Mouse (Mus musculus): ENCODE results near the gene Cct5. TPM values are rescaled to one million over a fixed set of nuclear protein-coding genes. Genes with fewer than 3 reads are reported as not detected.

Gene Cct5
- polyA plus RNA-seq, 1 experiment from 2014 or later: 521 TPM

- Histone ChIP-seq H3K4me3 (replicated peaks; ENCODE audit: low read length) (no peak overlapping the region), H3K4me1 (replicated peaks; ENCODE audit: control insufficient read depth, insufficient read depth, low read length) (0 out of 2 replicates have a peak, but pooled peaks cover 4% of the 10 kb centered on the region), H3K36me3 (replicated peaks; ENCODE audit: control insufficient read depth, insufficient read depth) (no peaks in the 10 kb centered on the region), H3K27ac (no peak overlapping the region), H3K9me3 (ENCODE audit: control insufficient read depth, low read length) (no peaks in the 10 kb centered on the region), H3K9ac (no peak overlapping the region), H3K4me2 (replicated peaks) (no peak overlapping the region), H3K27me3 (ENCODE audit: control insufficient read depth, insufficient read depth, low read length) (no peaks in the 10 kb centered on the region)
- DNase-seq (ENCODE audit: low spot score) (no peak), ATAC-seq (ENCODE audit: low FRiP score) (no peak)
- WGBS: 95% methylated on average over 4 of the region's 4 CpGs
Observed at GRCm38 (mm10) chr15:31573287-31573686, 28.3 kb downstream of the Cct5 start.

- Histone ChIP-seq H3K9me3 (ENCODE audit: control insufficient read depth, low read length) (no peaks in the 10 kb centered on the region), H3K4me1 (replicated peaks; ENCODE audit: control insufficient read depth, insufficient read depth, low read length) (0 out of 2 replicates have a peak, but pooled peaks cover 4% of the 10 kb centered on the region), H3K4me3 (replicated peaks; ENCODE audit: low read length) (no peak overlapping the region), H3K9ac (no peak overlapping the region), H3K36me3 (replicated peaks; ENCODE audit: control insufficient read depth, insufficient read depth) (no peaks in the 10 kb centered on the region), H3K27me3 (ENCODE audit: control insufficient read depth, insufficient read depth, low read length) (no peaks in the 10 kb centered on the region), H3K4me2 (replicated peaks) (no peak overlapping the region), H3K27ac (no peak overlapping the region)
- WGBS: 88% methylated on average over 16 of the region's 16 CpGs
- no peak for ATAC-seq (ENCODE audit: low FRiP score)
- DNase-seq (ENCODE audit: low spot score): no peak
Observed at GRCm38 (mm10) chr15:31571906-31572722, 29.5 kb downstream of the Cct5 start.

- Histone ChIP-seq H3K27ac (no peak overlapping the region), H3K9ac (no peak overlapping the region), H3K4me2 (replicated peaks) (no peak overlapping the region), H3K9me3 (ENCODE audit: control insufficient read depth, low read length) (no peaks in the 10 kb centered on the region), H3K36me3 (replicated peaks; ENCODE audit: control insufficient read depth, insufficient read depth) (no peaks in the 10 kb centered on the region), H3K27me3 (ENCODE audit: control insufficient read depth, insufficient read depth, low read length) (no peaks in the 10 kb centered on the region), H3K4me3 (replicated peaks; ENCODE audit: low read length) (no peak overlapping the region), H3K4me1 (replicated peaks; ENCODE audit: control insufficient read depth, insufficient read depth, low read length) (0 out of 2 replicates have a peak, but pooled peaks cover 4% of the 10 kb centered on the region)
- ATAC-seq (ENCODE audit: low FRiP score): no peak
- DNase-seq (ENCODE audit: low spot score): no peak
- WGBS: 93% methylated on average over 8 of the region's 8 CpGs
Observed at GRCm38 (mm10) chr15:31570959-31571358, 30.6 kb downstream of the Cct5 start.

- no peak overlapping the region for H3K27ac ChIP-seq
- 0 out of 2 replicates have a peak, but pooled peaks cover 4% of the 10 kb centered on the region for H3K4me1 ChIP-seq (replicated peaks; ENCODE audit: control insufficient read depth, insufficient read depth, low read length)
- no peaks in the 10 kb centered on the region for H3K36me3 ChIP-seq (replicated peaks; ENCODE audit: control insufficient read depth, insufficient read depth)
- no peak overlapping the region for H3K9ac ChIP-seq
- DNase-seq (ENCODE audit: low spot score) (no peak), ATAC-seq (ENCODE audit: low FRiP score) (no peak)
- H3K4me2 ChIP-seq (replicated peaks): no peak overlapping the region
- 67% methylated on average over 9 of the region's 9 CpGs for WGBS
- no peaks in the 10 kb centered on the region for H3K9me3 ChIP-seq (ENCODE audit: control insufficient read depth, low read length)
- H3K4me3 ChIP-seq (replicated peaks; ENCODE audit: low read length): no peak overlapping the region
- H3K27me3 ChIP-seq (ENCODE audit: control insufficient read depth, insufficient read depth, low read length): no peaks in the 10 kb centered on the region
Observed at GRCm38 (mm10) chr15:31569325-31570022, 32.1 kb downstream of the Cct5 start.

GRCm38 (mm10) chr15:31568581-31568996 is 33.0 kb downstream of the Cct5 start:
- Histone ChIP-seq H3K4me1 (replicated peaks; ENCODE audit: control insufficient read depth, insufficient read depth, low read length) (0 out of 2 replicates have a peak, but pooled peaks cover 4% of the 10 kb centered on the region), H3K36me3 (replicated peaks; ENCODE audit: control insufficient read depth, insufficient read depth) (no peaks in the 10 kb centered on the region), H3K27ac (no peak overlapping the region), H3K27me3 (ENCODE audit: control insufficient read depth, insufficient read depth, low read length) (no peaks in the 10 kb centered on the region), H3K9me3 (ENCODE audit: control insufficient read depth, low read length) (no peaks in the 10 kb centered on the region), H3K9ac (no peak overlapping the region), H3K4me3 (replicated peaks; ENCODE audit: low read length) (no peak overlapping the region), H3K4me2 (replicated peaks) (0 out of 2 replicates have a peak overlapping the region, but pooled peaks have one; percentile 6)
- no peak for DNase-seq (ENCODE audit: low spot score)
- ATAC-seq (ENCODE audit: low FRiP score): peak; percentile 43; the same call in 1 of the 2 replicates
- 26% methylated on average over 12 of the region's 12 CpGs for WGBS

- Histone ChIP-seq H3K4me3 (replicated peaks; ENCODE audit: low read length) (no peak overlapping the region), H3K36me3 (replicated peaks; ENCODE audit: control insufficient read depth, insufficient read depth) (no peaks in the 10 kb centered on the region), H3K9ac (no peak overlapping the region), H3K27ac (no peak overlapping the region), H3K4me1 (replicated peaks; ENCODE audit: control insufficient read depth, insufficient read depth, low read length) (0 out of 2 replicates have a peak, but pooled peaks cover 4% of the 10 kb centered on the region), H3K27me3 (ENCODE audit: control insufficient read depth, insufficient read depth, low read length) (no peaks in the 10 kb centered on the region), H3K9me3 (ENCODE audit: control insufficient read depth, low read length) (no peaks in the 10 kb centered on the region), H3K4me2 (replicated peaks) (no peak overlapping the region)
- DNase-seq (ENCODE audit: low spot score) (no peak), ATAC-seq (ENCODE audit: low FRiP score) (no peak)
- 78% methylated on average over 7 of the region's 7 CpGs for WGBS
Observed at GRCm38 (mm10) chr15:31567431-31567830, 34.2 kb downstream of the Cct5 start.

GRCm38 (mm10) chr15:31565786-31566185 is 35.8 kb downstream of the Cct5 start:
- H3K9ac ChIP-seq: no peak overlapping the region
- ATAC-seq (ENCODE audit: low FRiP score) (no peak), DNase-seq (ENCODE audit: low spot score) (no peak)
- no peaks in the 10 kb centered on the region for H3K27me3 ChIP-seq (ENCODE audit: control insufficient read depth, insufficient read depth, low read length)
- no peak overlapping the region for H3K4me3 ChIP-seq (replicated peaks; ENCODE audit: low read length)
- no peak overlapping the region for H3K27ac ChIP-seq
- 0 out of 2 replicates have a peak, but pooled peaks cover 4% of the 10 kb centered on the region for H3K4me1 ChIP-seq (replicated peaks; ENCODE audit: control insufficient read depth, insufficient read depth, low read length)
- H3K4me2 ChIP-seq (replicated peaks): no peak overlapping the region
- WGBS: 84% methylated on average over 1 of the region's 1 CpGs
- H3K9me3 ChIP-seq (ENCODE audit: control insufficient read depth, low read length): no peaks in the 10 kb centered on the region
- H3K36me3 ChIP-seq (replicated peaks; ENCODE audit: control insufficient read depth, insufficient read depth): no peaks in the 10 kb centered on the region

GRCm38 (mm10) chr15:31565184-31565583 is 36.4 kb downstream of the Cct5 start, which contains the start of gene Cmbl:
TSS of gene Cmbl (plus strand) at chr15:31565389.
- no peaks in the 10 kb centered on the region for H3K36me3 ChIP-seq (replicated peaks; ENCODE audit: control insufficient read depth, insufficient read depth)
- ATAC-seq (ENCODE audit: low FRiP score): no peak
- H3K27ac ChIP-seq: no peak within 1 kb of the TSS
- no peak for DNase-seq (ENCODE audit: low spot score)
- H3K4me3 ChIP-seq (replicated peaks; ENCODE audit: low read length): no peak within 1 kb of the TSS
- WGBS: 52% methylated on average over 5 of the region's 5 CpGs
- 0 out of 2 replicates have a peak, but pooled peaks cover 4% of the 10 kb centered on the region for H3K4me1 ChIP-seq (replicated peaks; ENCODE audit: control insufficient read depth, insufficient read depth, low read length)
- no peaks in the 10 kb centered on the region for H3K27me3 ChIP-seq (ENCODE audit: control insufficient read depth, insufficient read depth, low read length)
- H3K4me2 ChIP-seq (replicated peaks): no peak within 1 kb of the TSS
- H3K9me3 ChIP-seq (ENCODE audit: control insufficient read depth, low read length): no peaks in the 10 kb centered on the region
- no peak within 1 kb of the TSS for H3K9ac ChIP-seq
